Mouse (Mus musculus) limb, embryonic 14.5 days (tissue): ENCODE results near the gene Nucb1. TPM values are rescaled to one million over a fixed set of nuclear protein-coding genes. Genes with fewer than 3 reads are reported as not detected.

Source experiments
- ATAC-seq: fragments of 200-750 bp; cut with Nextera tagmentation; 2 replicates; pipeline ENCODE4 v1.8.0; 2017; ENCODE audit warnings: low read depth, moderate number of reproducible peaks, moderate TSS enrichment; ENCODE audit not compliant: low FRiP score
- DNase-seq: peaks from one replicate; pipeline ENCODE4 v3.0.0-alpha.2; 2015; ENCODE audit warnings: low spot score
- H3K27ac ChIP-seq: fragments of 300-500 bp; sonication (generic); replicated peaks from 2 replicates; pipeline ENCODE4 v1.5.1; 2014; ENCODE audit warnings: low read depth, mild to moderate bottlenecking, low read length, moderate library complexity, mixed read lengths
- H3K27me3 ChIP-seq: fragments of 300-500 bp; sonication (generic); 2 replicates; pipeline ENCODE4 v1.6.1; 2014; ENCODE audit warnings: low read length, mixed read lengths; ENCODE audit not compliant: control insufficient read depth, insufficient read depth
- H3K36me3 ChIP-seq: fragments of 300-500 bp; sonication (generic); 2 replicates; pipeline ENCODE4 v1.6.1; 2014; ENCODE audit warnings: mild to moderate bottlenecking, low read length, moderate library complexity, mixed read lengths; ENCODE audit not compliant: control insufficient read depth, insufficient read depth
- H3K4me1 ChIP-seq: fragments of 300-500 bp; sonication (generic); 2 replicates; pipeline ENCODE4 v1.6.1; 2014; ENCODE audit warnings: antibody characterized with exemption, low read length, mixed read lengths; ENCODE audit not compliant: control insufficient read depth, insufficient read depth
- H3K4me2 ChIP-seq: fragments of 300-500 bp; sonication (generic); replicated peaks from 2 replicates; pipeline ENCODE4 v1.6.1; 2014; ENCODE audit warnings: low read depth, mild to moderate bottlenecking, low read length, moderate library complexity; ENCODE audit not compliant: severe bottlenecking
- H3K4me3 ChIP-seq: fragments of 300-500 bp; sonication (generic); replicated peaks from 2 replicates; pipeline ENCODE4 v1.5.1; 2014; ENCODE audit warnings: low read length
- H3K9ac ChIP-seq: fragments of 300-500 bp; sonication (generic); 2 replicates; pipeline ENCODE4 v1.6.1; 2014; ENCODE audit warnings: mild to moderate bottlenecking, low read depth, low read length, moderate library complexity; ENCODE audit not compliant: severe bottlenecking
- H3K9me3 ChIP-seq: fragments of 300-500 bp; sonication (generic); 2 replicates; pipeline ENCODE4 v1.6.1; 2016; ENCODE audit warnings: low read length; ENCODE audit not compliant: control insufficient read depth
- POLR2A ChIP-seq: fragments of 200-500 bp; IDR thresholded peaks from 2 replicates; pipeline ENCODE4 v1.8.0; 2012; ENCODE audit warnings: inconsistent platforms, mild to moderate bottlenecking, moderate library complexity, borderline replicate concordance; ENCODE audit not compliant: insufficient read depth, insufficient read length; ENCODE audit errors: extremely low read depth
- WGBS: fragments of 180-500 bp; shearing (Covaris S2); extraction: QIAGEN DNeasy Blood & Tissue Kit; methylation state at CpG from one replicate; pipeline ENCODE4 v1.1.7; 2014; 5-methylcytosine and 5-hydroxymethylcytosine counted together
- polyA plus RNA-seq, 2 experiments: library from polyadenylated mRNA; depleted of rRNA in 1 of 2; stranded (reverse) in 1 of 2; unstranded in 1 of 2; fragments of >200 nt; fragmentation: Nextera tagmentation in 1 of 2; extraction: Ambion mirVana in 1 of 2; gene quantifications; 2 replicates each; pipeline versions ENCODE4 v1.2.1 to v1.2.3; 2012 to 2014

Gene Nucb1
- polyA plus RNA-seq, 2 experiments = 239 to 299 TPM

- ATAC-seq = no peak
- Histone ChIP-seq H3K4me3 (no peak overlapping the region), H3K27ac (no peak overlapping the region), H3K9me3 (no peaks in the 10 kb centered on the region), H3K4me2 (no peak overlapping the region), H3K27me3 (no peaks in the 10 kb centered on the region), H3K36me3 (no peaks in the 10 kb centered on the region), H3K4me1 (no peaks in the 10 kb centered on the region; the same call in 1 of the 2 replicates), H3K9ac (no peak overlapping the region)
- no peak for TF ChIP-seq POLR2A
- WGBS = 42% methylated on average over 2 of the region's 2 CpGs
- no peak for DNase-seq
These were observed 30.0 kb upstream of the Nucb1 start for GRCm38 (mm10) chr7:45540213-45540612.

GRCm38 (mm10) chr7:45539095-45539494 is 28.9 kb upstream of the Nucb1 start:
- Histone ChIP-seq H3K27me3 (no peaks in the 10 kb centered on the region), H3K4me2 (peak overlapping the region; percentile 73; the same call in 1 of the 2 replicates), H3K4me1 (no peaks in the 10 kb centered on the region; the same call in 1 of the 2 replicates), H3K36me3 (no peaks in the 10 kb centered on the region), H3K4me3 (no peak overlapping the region), H3K9me3 (no peaks in the 10 kb centered on the region), H3K9ac (no peak overlapping the region), H3K27ac (no peak overlapping the region)
- ATAC-seq = no peak
- TF ChIP-seq POLR2A = no peak
- DNase-seq = no peak
- 91% methylated on average over 3 of the region's 3 CpGs for WGBS

GRCm38 (mm10) chr7:45538163-45539041 is 28.2 kb upstream of the Nucb1 start:
- ATAC-seq (peak; percentile 85), DNase-seq (peak; percentile 79)
- Histone ChIP-seq H3K4me3 (peak overlapping the region; percentile 46), H3K9ac (peak overlapping the region; percentile 57), H3K4me1 (no peaks in the 10 kb centered on the region; the same call in 1 of the 2 replicates), H3K36me3 (no peaks in the 10 kb centered on the region), H3K27ac (0 out of 2 replicates have a peak overlapping the region, but pooled peaks have one; percentile 5), H3K4me2 (peak overlapping the region; percentile 73), H3K9me3 (no peaks in the 10 kb centered on the region), H3K27me3 (no peaks in the 10 kb centered on the region)
- 5% methylated on average over 28 of the region's 29 CpGs for WGBS
- no peak for TF ChIP-seq POLR2A

- Histone ChIP-seq H3K4me2 (peak overlapping the region; percentile 73), H3K36me3 (no peaks in the 10 kb centered on the region), H3K4me3 (peak overlapping the region; percentile 46), H3K9me3 (no peaks in the 10 kb centered on the region), H3K9ac (peak overlapping the region; percentile 57), H3K4me1 (no peaks in the 10 kb centered on the region; the same call in 1 of the 2 replicates), H3K27ac (no peak overlapping the region), H3K27me3 (no peaks in the 10 kb centered on the region)
- TF ChIP-seq POLR2A = no peak
- DNase-seq = no peak
- ATAC-seq = no peak
- 80% methylated on average over 10 of the region's 10 CpGs for WGBS
These were observed 27.4 kb upstream of the Nucb1 start for GRCm38 (mm10) chr7:45537602-45538001.

- H3K4me2 ChIP-seq = no peak overlapping the region
- H3K9ac ChIP-seq = no peak overlapping the region
- H3K4me3 ChIP-seq = no peak overlapping the region
- TF ChIP-seq POLR2A = no peak
- DNase-seq = no peak
- H3K9me3 ChIP-seq = no peaks in the 10 kb centered on the region
- no peak for ATAC-seq
- 69% methylated on average over 1 of the region's 1 CpGs for WGBS
- H3K27ac ChIP-seq = no peak overlapping the region
- no peaks in the 10 kb centered on the region for H3K27me3 ChIP-seq
- H3K36me3 ChIP-seq = no peaks in the 10 kb centered on the region
- H3K4me1 ChIP-seq = no peaks in the 10 kb centered on the region; the same call in 1 of the 2 replicates
These were observed 25.5 kb upstream of the Nucb1 start for GRCm38 (mm10) chr7:45535676-45536075.
